In the genomic region with DNA sequence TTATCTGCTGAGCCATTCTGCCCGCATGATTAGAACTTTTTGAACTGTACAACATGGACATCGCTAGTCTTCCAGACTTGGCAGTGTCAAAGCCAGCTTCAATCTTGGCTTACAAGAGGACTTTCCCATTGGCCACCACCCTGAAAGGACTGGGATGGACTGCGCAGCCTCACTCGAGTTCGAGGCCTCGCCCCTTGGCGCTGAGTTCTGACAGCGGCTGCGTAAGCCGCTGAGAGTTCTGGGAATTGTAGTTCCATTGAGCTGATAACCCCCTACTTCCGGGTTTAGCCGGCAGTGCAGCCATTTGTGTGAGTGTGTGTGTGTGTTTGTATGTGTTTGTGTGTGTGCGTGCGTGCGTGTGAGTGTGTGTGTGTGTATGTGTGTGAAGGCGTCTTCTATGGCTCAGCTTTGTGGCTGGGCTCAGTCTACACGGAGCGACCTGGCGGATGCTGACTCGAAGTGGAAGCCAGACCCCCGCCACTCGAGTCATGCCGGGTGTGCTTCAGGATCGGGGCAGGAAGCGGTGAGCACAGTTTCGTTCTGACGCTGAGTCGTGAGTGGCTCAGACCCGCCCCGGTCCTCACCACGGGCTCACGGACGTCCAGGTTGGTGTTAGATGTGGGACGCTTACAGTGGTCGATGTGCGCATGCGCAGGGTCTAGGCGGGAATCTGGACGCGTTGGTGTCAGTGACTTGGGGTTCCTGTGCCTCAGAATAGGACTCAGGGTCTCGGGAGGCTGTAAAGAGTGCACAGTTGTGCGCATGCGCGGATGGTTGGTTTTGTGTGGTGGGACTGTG, we compare ENCODE assay signal across 8 mouse cellular contexts. TPM values are rescaled to one million over a fixed set of nuclear protein-coding genes. Genes with fewer than 3 reads are reported as not detected.
A peak's percentile ranks its signal among the peaks of the same experiment; 100 is the strongest.
DNase-seq lines count a peak whose midpoint lies in the region; ATAC-seq and TF ChIP-seq lines count a peak whose summit lies in the region.

A gene (plus strand): TSS at position 291 of the 798 bp plus-strand sequence.

- DNase-seq in MEL (ENCODE audit: low read depth, low spot score), result peak; percentile 98
- DNase-seq in cerebellum, adult 2 months, result peak; percentile 94 to 98
- peak; percentile 99 for DNase-seq in forebrain, postnatal 0 days
- DNase-seq in heart, postnatal 4 days, result peak; percentile 96
- peak; percentile 96 for DNase-seq in layer of hippocampus, adult 8-10 months (ENCODE audit: low spot score in 2 of 2)
- DNase-seq in ovary, adult 18-20 months (ENCODE audit: low spot score), result peak; percentile 95
- peak; percentile 97 for DNase-seq in thymus, postnatal 0 days (ENCODE audit: low spot score)

- H3K4me1 ChIP-seq in MEL (ENCODE audit: control insufficient read depth in 1 of 2, insufficient read depth in 2 of 2, low read length in 2 of 2), result peaks cover 0 to 18% of the 10 kb centered on the region in 2 experiments; a peak in 2 of 4 replicates
- H3K4me1 ChIP-seq in cerebellum, adult 2 months (ENCODE audit: control insufficient read depth, insufficient read depth, low read length), result peaks cover 6% of the 10 kb centered on the region; the same call in 1 of the 2 replicates
- H3K4me1 ChIP-seq in forebrain, postnatal 0 days (ENCODE audit: insufficient read depth), result peaks cover 10% of the 10 kb centered on the region; the same call in 1 of the 2 replicates
- peaks cover 13% of the 10 kb centered on the region for H3K4me1 ChIP-seq in lung, embryonic 15.5 days

- no peak for TF ChIP-seq CTCF in MEL (IDR thresholded peaks at IDR 0.05 in 2 of 3, conservative IDR thresholded peaks at IDR 0.05 in 1 of 3; ENCODE audit: control insufficient read depth in 1 of 3, insufficient read depth in 1 of 3, low read depth in 2 of 3, low read length in 3 of 3, poor library complexity in 1 of 3, severe bottlenecking in 1 of 3)
- TF ChIP-seq CTCF in cerebellum, adult 2 months (IDR thresholded peaks at IDR 0.05; ENCODE audit: borderline replicate concordance, insufficient read depth, low read depth, low read length), result no peak
- no peak for TF ChIP-seq CTCF in forebrain, postnatal 0 days (IDR thresholded peaks at IDR 0.05; ENCODE audit: low read depth)

- H3K9ac ChIP-seq in MEL (ENCODE audit: control insufficient read depth, low read depth, low read length, poor library complexity, severe bottlenecking), result peak within 1 kb of the TSS; percentile 71
- H3K9ac ChIP-seq in forebrain, postnatal 0 days, result peak within 1 kb of the TSS; percentile 76
- peak within 1 kb of the TSS; percentile 64 for H3K9ac ChIP-seq in lung, embryonic 15.5 days

- no peaks in the 10 kb centered on the region for H3K9me3 ChIP-seq in MEL (replicated peaks; ENCODE audit: insufficient read depth, low read length)
- H3K9me3 ChIP-seq in forebrain, postnatal 0 days (ENCODE audit: low read length), result no peaks in the 10 kb centered on the region
- H3K9me3 ChIP-seq in lung, embryonic 15.5 days, result no peaks in the 10 kb centered on the region

- H3K27me3 ChIP-seq in MEL (ENCODE audit: control insufficient read depth in 1 of 2, insufficient read depth in 2 of 2, low read length in 2 of 2), result no peaks in the 10 kb centered on the region
- H3K27me3 ChIP-seq in cerebellum, adult 2 months (ENCODE audit: control insufficient read depth, insufficient read depth, low read length), result no peaks in the 10 kb centered on the region
- no peaks in the 10 kb centered on the region for H3K27me3 ChIP-seq in forebrain, postnatal 0 days (ENCODE audit: insufficient read depth, low read length)
- H3K27me3 ChIP-seq in lung, embryonic 15.5 days, result no peaks in the 10 kb centered on the region

- TF ChIP-seq POLR2A in MEL (IDR thresholded peaks at IDR 0.05; ENCODE audit: control insufficient read depth in 1 of 2, insufficient read depth in 1 of 2, low read depth in 1 of 2, low read length in 2 of 2, poor library complexity in 1 of 2), result peak; percentile 31 to 79; a peak in 3 of 4 replicates
- peak; percentile 56; the same call in 1 of the 2 replicates for TF ChIP-seq POLR2A in cerebellum, adult 2 months (IDR thresholded peaks at IDR 0.05; ENCODE audit: borderline replicate concordance, insufficient read depth, low read length)

- H3K79me2 ChIP-seq in MEL (ENCODE audit: control insufficient read depth, insufficient read depth, low read length, poor library complexity), result peaks cover 23% of the 10 kb centered on the region

- ATAC-seq in forebrain, postnatal 0 days, result peak; percentile 99
- ATAC-seq in lung, embryonic 15.5 days (ENCODE audit: borderline replicate concordance, extremely low read depth, low FRiP score, low TSS enrichment), result peak; percentile 97

- H3K36me3 ChIP-seq in MEL (ENCODE audit: control insufficient read depth in 1 of 2, insufficient read depth in 2 of 2, low read length in 2 of 2), result peaks cover 0 to 5% of the 10 kb centered on the region in 2 experiments; a peak in 2 of 4 replicates
- peaks cover 4% of the 10 kb centered on the region; the same call in 1 of the 2 replicates for H3K36me3 ChIP-seq in forebrain, postnatal 0 days (ENCODE audit: insufficient read depth)
- H3K36me3 ChIP-seq in lung, embryonic 15.5 days, result peaks cover 9% of the 10 kb centered on the region

- TF ChIP-seq EP300 in MEL (IDR thresholded peaks at IDR 0.05; ENCODE audit: low read depth in 1 of 2, low read length in 2 of 2), result no peak

- no peak for TF ChIP-seq RAD21 in MEL (IDR thresholded peaks at IDR 0.05; ENCODE audit: low read depth, low read length)

- peak within 1 kb of the TSS; percentile 66 to 73 for H3K4me3 ChIP-seq in MEL (ENCODE audit: control insufficient read depth in 1 of 2, insufficient read depth in 1 of 2, low read depth in 2 of 2, low read length in 2 of 2)
- H3K4me3 ChIP-seq in cerebellum, adult 2 months (replicated peaks; ENCODE audit: insufficient read depth, low read depth, low read length), result peak within 1 kb of the TSS; percentile 85
- peak within 1 kb of the TSS; percentile 57 for H3K4me3 ChIP-seq in forebrain, postnatal 0 days (ENCODE audit: low read depth, low read length)
- peak within 1 kb of the TSS; percentile 66 for H3K4me3 ChIP-seq in lung, embryonic 15.5 days

- peak within 1 kb of the TSS; percentile 80 for H3K4me2 ChIP-seq in forebrain, postnatal 0 days (ENCODE audit: low read depth)
- H3K4me2 ChIP-seq in lung, embryonic 15.5 days, result peak within 1 kb of the TSS; percentile 71

- H3K27ac ChIP-seq in MEL (ENCODE audit: control insufficient read depth, low read depth, low read length), result peak within 1 kb of the TSS; percentile 70
- peak within 1 kb of the TSS; percentile 43; the same call in 1 of the 2 replicates for H3K27ac ChIP-seq in cerebellum, adult 2 months (ENCODE audit: insufficient read depth, low read length)
- peak within 1 kb of the TSS; percentile 78 for H3K27ac ChIP-seq in forebrain, postnatal 0 days (ENCODE audit: low read depth, low read length)
- H3K27ac ChIP-seq in lung, embryonic 15.5 days, result peak within 1 kb of the TSS; percentile 93

- 15% methylated on average over 44 of the region's 44 CpGs for WGBS in cerebellum, adult 2 months
- 28% methylated on average over 44 of the region's 44 CpGs for WGBS in forebrain, postnatal 0 days
- 15% methylated on average over 44 of the region's 44 CpGs for WGBS in lung, embryonic 15.5 days

TF ChIP-seq in MEL, 35 proteins besides CTCF, POLR2A, EP300 and RAD21 (continues in another document):
- TF ChIP-seq USF2 (IDR thresholded peaks at IDR 0.05; ENCODE audit: borderline replicate concordance in 1 of 2, insufficient read depth in 1 of 2, low read depth in 1 of 2, low read length in 2 of 2), result no peak
- no peak for TF ChIP-seq TAL1 (IDR thresholded peaks at IDR 0.05; ENCODE audit: low read length)
- no peak for TF ChIP-seq ZNF384 (IDR thresholded peaks at IDR 0.05; ENCODE audit: low read depth, low read length)
- TF ChIP-seq CHD1 (IDR thresholded peaks at IDR 0.05; ENCODE audit: low read depth, low read length), result no peak
- TF ChIP-seq ZKSCAN1 (IDR thresholded peaks at IDR 0.05; ENCODE audit: low read depth, low read length), result no peak
- TF ChIP-seq ZC3H11A (IDR thresholded peaks at IDR 0.05; ENCODE audit: low read depth, low read length), result no peak
- TF ChIP-seq JUND (IDR thresholded peaks at IDR 0.05; ENCODE audit: low read depth, low read length), result no peak
- no peak for TF ChIP-seq USF1 (IDR thresholded peaks at IDR 0.05; ENCODE audit: low read depth, low read length)
- peak; percentile 71 for TF ChIP-seq POLR2AphosphoS2 (IDR thresholded peaks at IDR 0.05; ENCODE audit: low read length)
- TF ChIP-seq SMC3 (IDR thresholded peaks at IDR 0.05; ENCODE audit: low read depth, low read length), result no peak
- TF ChIP-seq MAFK (IDR thresholded peaks at IDR 0.05; ENCODE audit: borderline replicate concordance, low read depth, low read length), result no peak
- TF ChIP-seq MXI1 (IDR thresholded peaks at IDR 0.05; ENCODE audit: low read depth, low read length), result peak; percentile 61
- peak; percentile 76 for TF ChIP-seq NELFE (IDR thresholded peaks at IDR 0.05; ENCODE audit: low read depth, low read length)
- TF ChIP-seq BHLHE40 (IDR thresholded peaks at IDR 0.05; ENCODE audit: borderline replicate concordance, low read depth, low read length), result no peak
- TF ChIP-seq TBP (IDR thresholded peaks at IDR 0.05; ENCODE audit: low read depth, low read length), result peak; percentile 87
- no peak for TF ChIP-seq UBTF (IDR thresholded peaks at IDR 0.05; ENCODE audit: borderline replicate concordance, insufficient read depth, low read depth, low read length)
- TF ChIP-seq E2F4 (IDR thresholded peaks at IDR 0.05; ENCODE audit: borderline replicate concordance, low read depth, low read length), result peak; percentile 97
- TF ChIP-seq ETS1 (IDR thresholded peaks at IDR 0.05; ENCODE audit: low read depth, low read length), result peak; percentile 31; the same call in 1 of the 2 replicates
- peak; percentile 68; the same call in 1 of the 2 replicates for TF ChIP-seq MAX (IDR thresholded peaks at IDR 0.05; ENCODE audit: low read length)
- TF ChIP-seq SIN3A (IDR thresholded peaks at IDR 0.05; ENCODE audit: low read length), result peak; percentile 93
- peak; percentile 74 for TF ChIP-seq TCF12 (IDR thresholded peaks at IDR 0.05; ENCODE audit: low read depth, low read length)
- TF ChIP-seq MAZ (IDR thresholded peaks at IDR 0.05; ENCODE audit: low read depth, low read length), result no peak; the same call in 1 of the 2 replicates

RNA-seq across cellular contexts. Expression of the gene that starts here (rescaled TPM):
- total RNA-seq in MEL (2012; rRNA removed), result 20.7 and 21.9 TPM in 2 replicates
- 10 to 100 TPM in 1 of 2 experiments, not detected in 1; 21.6 TPM for polyA plus RNA-seq in MEL (2012; ENCODE audit: insufficient read depth in 1 of 2, insufficient read length in 2 of 2, low read depth in 1 of 2, low replicate concordance in 2 of 2, missing spikeins in 1 of 2)
- 35.3 and 36.3 TPM in 2 replicates for polyA plus RNA-seq in cerebellum, adult 2 months (2012; rRNA removed)
- 38.2 and 44.0 TPM in 2 replicates for total RNA-seq in forebrain, postnatal 0 days (2014; rRNA removed)
- 19.0 and 23.9 TPM in 2 replicates for polyA plus RNA-seq in forebrain, postnatal 0 days (2015; fragmentation: Nextera tagmentation; extraction: Ambion mirVana)
- 10 to 100 TPM; 11.1 to 11.3 TPM for total RNA-seq in heart, postnatal 4 days (2021)
- 10 to 100 TPM; 36.0 to 49.5 (median 40.8) TPM for total RNA-seq in layer of hippocampus, adult 8-10 months (2022)
- 18.3 and 19.6 TPM in 2 replicates for polyA plus RNA-seq in lung, embryonic 15.5 days (2015; fragmentation: Nextera tagmentation; extraction: Ambion mirVana)
- 17.6 and 19.3 TPM in 2 replicates for polyA plus RNA-seq in thymus, postnatal 0 days (2015; fragmentation: Nextera tagmentation; extraction: Ambion mirVana)

Comparison
In these comparisons a context has a peak if more than half of its experiments do, and no peak if none do; other contexts are left out.
1. Peak in every context shown above with its lines: DNase-seq, ATAC-seq, H3K4me3 ChIP-seq and H3K27ac ChIP-seq.
2. H3K27ac ChIP-seq: peak in every context shown above with its lines; median percentile 93 in lung, embryonic 15.5 days; 78 in forebrain, postnatal 0 days; 70 in MEL; 43 in cerebellum, adult 2 months.